Mouse (Mus musculus) spleen, embryonic (tissue): ENCODE results near the gene Bcar3.

Source experiments
- CTCF ChIA-PET: fragments of 350-600 bp; sonication (Branson Sonifier 250); formaldehyde crosslinking; loops from one replicate; lab custom pipeline; 2022; lab: Charles Lee

Gene Bcar3

GRCm38 (mm10) chr3:122475735-122476134 is 181.8 kb downstream of the Bcar3 start:
- CTCF ChIA-PET: interaction anchor here (0.7 kb wide), 1 partner anchor 165 kb away, joined by 12 read pairs; no protein-coding TSS in a partner anchor

GRCm38 (mm10) chr3:122476656-122477055 is 182.7 kb downstream of the Bcar3 start:
- CTCF ChIA-PET: interaction anchor here (0.6 to 0.7 kb wide), 2 partner anchors 166 to 174 kb away, joined by 3 to 12 read pairs; no protein-coding TSS in a partner anchor

GRCm38 (mm10) chr3:122477541-122477940 is 183.6 kb downstream of the Bcar3 start:
- CTCF ChIA-PET: no interaction called here

GRCm38 (mm10) chr3:122478735-122479134 is 184.8 kb downstream of the Bcar3 start:
- CTCF ChIA-PET: no interaction called here

GRCm38 (mm10) chr3:122480065-122480675 is 186.2 kb downstream of the Bcar3 start:
- CTCF ChIA-PET: no interaction called here

GRCm38 (mm10) chr3:122480986-122481385 is 187.1 kb downstream of the Bcar3 start:
- CTCF ChIA-PET: interaction anchor here (0.7 kb wide), 1 partner anchor 108 kb away, joined by 3 read pairs; no protein-coding TSS in a partner anchor

- CTCF ChIA-PET: interaction anchor here (0.7 kb wide), 1 partner anchor 109 kb away, joined by 3 read pairs; no protein-coding TSS in a partner anchor
Observed at GRCm38 (mm10) chr3:122481891-122482739, 188.2 kb downstream of the Bcar3 start.

GRCm38 (mm10) chr3:122483066-122483782 is 189.3 kb downstream of the Bcar3 start:
- CTCF ChIA-PET: no interaction called here

GRCm38 (mm10) chr3:122483783-122484130 is 189.8 kb downstream of the Bcar3 start:
- CTCF ChIA-PET: no interaction called here

GRCm38 (mm10) chr3:122484301-122484700 is 190.4 kb downstream of the Bcar3 start:
- CTCF ChIA-PET: interaction anchor here (1.3 kb wide), 1 partner anchor 13 kb away, joined by 3 read pairs; no protein-coding TSS in a partner anchor

GRCm38 (mm10) chr3:122485699-122486098 is 191.8 kb downstream of the Bcar3 start:
- CTCF ChIA-PET: no interaction called here

GRCm38 (mm10) chr3:122486193-122486592 is 192.3 kb downstream of the Bcar3 start:
- CTCF ChIA-PET: no interaction called here

GRCm38 (mm10) chr3:122488051-122488754 is 194.3 kb downstream of the Bcar3 start:
- CTCF ChIA-PET: interaction anchor here (1.2 kb wide), 1 partner anchor 21 kb away, joined by 13 read pairs; no protein-coding TSS in a partner anchor

GRCm38 (mm10) chr3:122490574-122490973 is 196.6 kb downstream of the Bcar3 start:
- CTCF ChIA-PET: no interaction called here

GRCm38 (mm10) chr3:122492006-122492405 is 198.1 kb downstream of the Bcar3 start:
- CTCF ChIA-PET: no interaction called here

GRCm38 (mm10) chr3:122492872-122493615 is 199.1 kb downstream of the Bcar3 start:
- CTCF ChIA-PET: no interaction called here

- CTCF ChIA-PET: no interaction called here
Observed at GRCm38 (mm10) chr3:122494764-122495163, 200.8 kb downstream of the Bcar3 start.

GRCm38 (mm10) chr3:122497871-122498270 is 203.9 kb downstream of the Bcar3 start:
- CTCF ChIA-PET: no interaction called here

GRCm38 (mm10) chr3:122498528-122498927 is 204.6 kb downstream of the Bcar3 start:
- CTCF ChIA-PET: interaction anchor here (0.6 kb wide), 1 partner anchor 59 kb away, joined by 3 read pairs; no protein-coding TSS in a partner anchor

GRCm38 (mm10) chr3:122499647-122500046 is 205.7 kb downstream of the Bcar3 start:
- CTCF ChIA-PET: interaction anchor here (0.5 kb wide), 1 partner anchor 173 kb away, joined by 4 read pairs; no protein-coding TSS in a partner anchor
